Mouse (Mus musculus): ENCODE measurements around the gene Fam170b. TPM values are rescaled to one million over a fixed set of nuclear protein-coding genes. Genes with fewer than 3 reads are reported as not detected.

The Fam170b gene
- polyA plus RNA-seq (2014; fragmentation: Nextera tagmentation; extraction: Ambion mirVana), result not detected in 2 replicates

DNA sequence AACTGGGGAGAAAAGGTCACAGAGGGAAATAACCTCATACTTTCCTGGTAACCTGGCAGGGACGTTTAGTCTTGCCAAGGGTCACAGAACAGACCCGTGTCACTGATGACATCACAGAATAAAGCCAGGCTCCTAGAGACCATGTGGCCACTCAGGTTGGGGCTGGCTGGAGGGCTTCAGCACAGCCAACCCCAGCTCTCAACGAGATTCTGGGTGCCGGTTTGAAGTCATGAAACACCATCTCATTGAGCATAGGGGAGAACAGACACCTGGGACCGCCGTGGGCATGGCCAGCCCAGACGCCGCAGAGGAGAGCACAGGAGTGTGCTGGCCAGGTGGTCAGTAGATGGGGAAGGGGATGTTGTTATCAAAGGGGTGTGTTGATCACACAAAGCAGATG is at the start of gene Fam170b:
Fam170b (plus strand) TSS at position 116 of the 400 bp plus-strand sequence.
- no peak within 1 kb of the TSS for H3K27ac ChIP-seq (ENCODE audit: low read depth, low read length)
- no peak for ATAC-seq (replicated peaks; ENCODE audit: insufficient number of reproducible peaks, low FRiP score, low TSS enrichment)
- peaks cover 2% of the 10 kb centered on the region; the same call in 1 of the 2 replicates for H3K27me3 ChIP-seq (ENCODE audit: control insufficient read depth, insufficient read depth, low read length)
- H3K4me3 ChIP-seq (ENCODE audit: low read depth, low read length), result no peak within 1 kb of the TSS
- no peak within 1 kb of the TSS for H3K9ac ChIP-seq (ENCODE audit: low read depth, low read length)
- no peaks in the 10 kb centered on the region for H3K4me1 ChIP-seq (ENCODE audit: control insufficient read depth, insufficient read depth, low read length)
- WGBS (ENCODE audit: insufficient replicate concordance), result 72% methylated on average over 8 of the region's 8 CpGs
- H3K36me3 ChIP-seq (ENCODE audit: control insufficient read depth, insufficient read depth, low read length), result no peaks in the 10 kb centered on the region
- H3K9me3 ChIP-seq (replicated peaks; ENCODE audit: control insufficient read depth, low read length), result 0 out of 2 replicates have a peak, but pooled peaks cover 2% of the 10 kb centered on the region
- no peak within 1 kb of the TSS for H3K4me2 ChIP-seq

DNA sequence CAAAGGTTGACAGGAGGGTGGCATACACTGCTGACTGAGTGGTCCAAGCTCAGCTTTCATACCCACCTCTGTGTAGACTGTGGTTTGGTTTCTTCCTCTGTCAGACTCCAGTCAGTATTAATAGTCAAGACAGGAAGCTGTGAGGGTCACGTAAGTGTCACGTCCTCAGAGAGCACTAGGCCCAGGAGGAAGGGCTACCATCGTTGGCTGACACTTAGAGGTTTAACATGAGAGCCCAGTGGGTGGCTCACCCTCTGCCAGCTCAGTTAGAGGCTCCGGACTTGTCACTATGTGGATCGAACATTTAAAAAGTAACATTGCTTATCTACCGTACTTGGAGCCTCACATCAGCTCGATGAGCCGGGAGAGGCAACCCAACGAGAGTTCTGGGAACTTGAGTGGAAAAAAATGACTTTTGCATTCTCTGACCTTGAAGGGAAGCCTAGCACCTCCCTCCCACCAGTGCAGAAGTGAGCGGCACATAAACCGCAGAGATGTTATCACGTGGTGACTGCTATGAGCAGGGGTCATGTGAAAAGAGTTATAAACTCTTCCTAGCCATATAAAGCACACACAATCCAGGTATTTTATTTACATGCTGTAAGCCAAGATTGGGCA is 49.5 kb upstream of the Fam170b start:
- Histone ChIP-seq H3K4me1 (ENCODE audit: control insufficient read depth, insufficient read depth, low read length) (peaks cover 3% of the 10 kb centered on the region; the same call in 1 of the 2 replicates), H3K36me3 (ENCODE audit: control insufficient read depth, insufficient read depth, low read length) (no peaks in the 10 kb centered on the region), H3K4me3 (ENCODE audit: low read depth, low read length) (no peak overlapping the region), H3K9me3 (replicated peaks; ENCODE audit: control insufficient read depth, low read length) (no peaks in the 10 kb centered on the region), H3K4me2 (no peak overlapping the region), H3K9ac (ENCODE audit: low read depth, low read length) (no peak overlapping the region), H3K27ac (ENCODE audit: low read depth, low read length) (no peak overlapping the region), H3K27me3 (ENCODE audit: control insufficient read depth, insufficient read depth, low read length) (no peaks in the 10 kb centered on the region)
- ATAC-seq (replicated peaks; ENCODE audit: insufficient number of reproducible peaks, low FRiP score, low TSS enrichment), result no peak
- WGBS (ENCODE audit: insufficient replicate concordance), result 58% methylated on average over 12 of the region's 12 CpGs

DNA sequence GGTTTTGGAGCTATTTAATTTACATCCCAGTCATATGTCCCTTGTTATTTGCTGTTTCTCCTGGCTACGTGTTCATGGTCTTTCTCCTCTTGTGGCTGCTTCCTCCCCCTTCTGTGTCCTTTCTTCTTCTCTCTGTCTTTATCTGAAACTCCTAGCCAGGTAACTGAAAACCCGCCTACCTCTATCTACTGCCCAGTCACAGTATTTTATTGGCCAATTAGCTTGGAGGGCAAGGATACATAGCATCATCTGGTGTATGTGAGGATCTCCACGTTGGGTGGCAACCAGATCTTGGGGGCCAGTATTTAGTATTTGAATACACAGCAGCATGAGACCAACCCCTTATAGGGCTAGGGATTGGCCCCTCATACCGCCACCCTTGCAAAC is 49.0 kb upstream of the Fam170b start:
- ATAC-seq (replicated peaks; ENCODE audit: insufficient number of reproducible peaks, low FRiP score, low TSS enrichment), result no peak
- no peak overlapping the region for H3K9ac ChIP-seq (ENCODE audit: low read depth, low read length)
- H3K9me3 ChIP-seq (replicated peaks; ENCODE audit: control insufficient read depth, low read length), result no peaks in the 10 kb centered on the region
- H3K27me3 ChIP-seq (ENCODE audit: control insufficient read depth, insufficient read depth, low read length), result no peaks in the 10 kb centered on the region
- WGBS (ENCODE audit: insufficient replicate concordance), result 79% methylated on average over 4 of the region's 4 CpGs
- peaks cover 3% of the 10 kb centered on the region; the same call in 1 of the 2 replicates for H3K4me1 ChIP-seq (ENCODE audit: control insufficient read depth, insufficient read depth, low read length)
- no peak overlapping the region for H3K27ac ChIP-seq (ENCODE audit: low read depth, low read length)
- H3K4me2 ChIP-seq, result no peak overlapping the region
- H3K36me3 ChIP-seq (ENCODE audit: control insufficient read depth, insufficient read depth, low read length), result no peaks in the 10 kb centered on the region
- no peak overlapping the region for H3K4me3 ChIP-seq (ENCODE audit: low read depth, low read length)

DNA sequence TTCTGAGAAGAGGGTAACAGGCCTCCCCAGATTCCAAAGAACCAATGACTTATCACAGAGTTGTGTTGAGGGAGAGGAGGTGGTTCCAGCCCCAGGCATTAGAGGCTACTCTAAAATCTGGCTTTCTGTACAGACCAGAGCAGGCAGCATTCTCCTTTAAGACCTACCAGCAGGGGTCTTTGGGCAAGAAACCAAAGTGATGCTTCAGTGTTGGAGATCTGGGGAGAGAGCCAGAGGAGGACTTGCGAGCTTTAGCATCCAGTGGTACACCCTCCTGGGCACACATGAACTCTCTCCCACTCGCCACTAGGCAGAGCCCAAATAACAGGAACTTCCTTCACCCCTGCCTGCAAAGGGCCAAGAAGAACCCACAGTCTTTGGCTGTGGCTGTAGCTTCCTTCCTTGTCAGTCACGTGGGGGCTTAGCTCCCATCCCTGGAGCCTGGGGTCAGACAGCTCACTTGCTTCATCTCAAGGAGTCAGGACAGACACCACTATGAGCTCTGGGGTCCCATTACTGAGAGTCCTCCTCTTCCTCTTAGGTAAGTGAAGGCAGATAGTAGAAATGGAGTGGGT is 48.1 kb upstream of the Fam170b start, which contains the start of gene Tmem273:
Tmem273 (plus strand) TSS at position 408 of the 575 bp plus-strand sequence.
- no peak within 1 kb of the TSS for H3K9ac ChIP-seq (ENCODE audit: low read depth, low read length)
- no peaks in the 10 kb centered on the region for H3K36me3 ChIP-seq (ENCODE audit: control insufficient read depth, insufficient read depth, low read length)
- no peak within 1 kb of the TSS for H3K4me2 ChIP-seq
- no peaks in the 10 kb centered on the region for H3K27me3 ChIP-seq (ENCODE audit: control insufficient read depth, insufficient read depth, low read length)
- 69% methylated on average over 3 of the region's 3 CpGs for WGBS (ENCODE audit: insufficient replicate concordance)
- H3K27ac ChIP-seq (ENCODE audit: low read depth, low read length), result no peak within 1 kb of the TSS
- H3K9me3 ChIP-seq (replicated peaks; ENCODE audit: control insufficient read depth, low read length), result no peaks in the 10 kb centered on the region
- ATAC-seq (replicated peaks; ENCODE audit: insufficient number of reproducible peaks, low FRiP score, low TSS enrichment), result no peak
- no peak within 1 kb of the TSS for H3K4me3 ChIP-seq (ENCODE audit: low read depth, low read length)
- peaks cover 3% of the 10 kb centered on the region; the same call in 1 of the 2 replicates for H3K4me1 ChIP-seq (ENCODE audit: control insufficient read depth, insufficient read depth, low read length)

DNA sequence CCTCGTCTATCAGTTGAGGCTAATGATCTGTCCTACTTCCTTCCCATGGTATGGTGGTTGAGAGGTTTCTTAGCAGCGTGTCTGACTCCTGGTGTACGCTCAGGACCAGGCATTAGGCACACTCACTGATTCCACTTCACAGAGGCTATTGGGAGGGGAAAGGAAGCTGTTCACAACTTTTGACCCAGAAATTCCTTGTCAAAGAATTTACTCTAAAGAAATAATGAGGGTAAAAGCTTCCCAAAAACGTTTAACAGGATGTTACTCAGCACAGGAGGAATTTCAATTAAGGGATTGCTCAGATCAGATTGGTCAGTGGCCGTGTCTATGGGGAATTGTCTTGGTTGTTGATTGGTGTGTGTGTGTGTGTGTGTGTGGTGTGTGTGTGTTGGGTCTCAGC is 46.1 kb upstream of the Fam170b start:
- 53% methylated on average over 5 of the region's 5 CpGs for WGBS (ENCODE audit: insufficient replicate concordance)
- Histone ChIP-seq H3K27me3 (ENCODE audit: control insufficient read depth, insufficient read depth, low read length) (no peaks in the 10 kb centered on the region), H3K36me3 (ENCODE audit: control insufficient read depth, insufficient read depth, low read length) (no peaks in the 10 kb centered on the region), H3K4me2 (no peak overlapping the region), H3K9me3 (replicated peaks; ENCODE audit: control insufficient read depth, low read length) (no peaks in the 10 kb centered on the region), H3K4me3 (ENCODE audit: low read depth, low read length) (no peak overlapping the region), H3K4me1 (ENCODE audit: control insufficient read depth, insufficient read depth, low read length) (peaks cover 3% of the 10 kb centered on the region; the same call in 1 of the 2 replicates), H3K9ac (ENCODE audit: low read depth, low read length) (no peak overlapping the region), H3K27ac (ENCODE audit: low read depth, low read length) (no peak overlapping the region)
- no peak for ATAC-seq (replicated peaks; ENCODE audit: insufficient number of reproducible peaks, low FRiP score, low TSS enrichment)

DNA sequence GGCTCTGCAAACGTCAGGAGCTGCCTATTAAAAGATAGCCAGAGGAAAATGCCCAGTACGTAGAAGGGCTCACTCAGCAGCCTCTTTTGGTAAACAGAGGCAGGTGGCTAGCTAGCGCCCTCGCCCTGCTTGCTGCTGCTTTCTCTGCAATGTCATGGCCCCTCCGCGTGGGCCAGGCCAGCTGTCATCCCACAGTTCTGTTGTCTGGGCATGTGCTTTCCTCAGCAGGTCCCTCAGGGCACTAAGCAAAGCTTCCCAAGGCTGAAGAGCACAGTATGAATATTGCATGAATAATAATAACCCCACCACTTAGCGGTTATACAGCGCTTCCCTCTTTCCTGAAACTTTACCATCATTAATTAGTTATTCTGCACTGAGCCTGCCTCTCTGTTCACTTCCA is 37.4 kb upstream of the Fam170b start:
- Histone ChIP-seq H3K4me3 (ENCODE audit: low read depth, low read length) (no peak overlapping the region), H3K4me2 (no peak overlapping the region), H3K27me3 (ENCODE audit: control insufficient read depth, insufficient read depth, low read length) (no peaks in the 10 kb centered on the region; the same call in 1 of the 2 replicates), H3K36me3 (ENCODE audit: control insufficient read depth, insufficient read depth, low read length) (no peaks in the 10 kb centered on the region), H3K9me3 (replicated peaks; ENCODE audit: control insufficient read depth, low read length) (no peaks in the 10 kb centered on the region), H3K27ac (ENCODE audit: low read depth, low read length) (no peak overlapping the region), H3K4me1 (ENCODE audit: control insufficient read depth, insufficient read depth, low read length) (no peaks in the 10 kb centered on the region; the same call in 1 of the 2 replicates), H3K9ac (ENCODE audit: low read depth, low read length) (no peak overlapping the region)
- 71% methylated on average over 8 of the region's 8 CpGs for WGBS (ENCODE audit: insufficient replicate concordance)
- ATAC-seq (replicated peaks; ENCODE audit: insufficient number of reproducible peaks, low FRiP score, low TSS enrichment), result no peak

DNA sequence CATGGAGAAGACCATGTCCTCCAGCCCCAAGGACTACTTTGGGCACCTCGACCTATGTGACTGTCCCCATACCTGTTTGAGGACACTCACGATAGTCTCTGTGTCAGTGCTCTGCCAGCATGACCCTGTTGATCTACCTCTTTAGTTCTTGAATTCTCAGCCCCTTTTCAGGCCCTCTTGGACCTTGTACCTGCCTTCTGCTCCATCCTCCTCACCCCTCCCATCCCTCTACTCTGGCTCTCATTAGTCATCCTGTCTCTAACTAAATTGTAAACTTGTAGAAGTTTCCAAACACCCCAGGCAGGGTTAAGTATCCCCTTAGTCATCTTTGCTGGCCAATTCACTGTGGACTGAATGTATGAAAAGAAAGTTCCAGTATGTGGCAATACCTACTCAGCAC is 36.0 kb upstream of the Fam170b start:
- Histone ChIP-seq H3K4me2 (no peak overlapping the region), H3K9me3 (replicated peaks; ENCODE audit: control insufficient read depth, low read length) (no peaks in the 10 kb centered on the region), H3K4me1 (ENCODE audit: control insufficient read depth, insufficient read depth, low read length) (no peaks in the 10 kb centered on the region; the same call in 1 of the 2 replicates), H3K27me3 (ENCODE audit: control insufficient read depth, insufficient read depth, low read length) (no peaks in the 10 kb centered on the region; the same call in 1 of the 2 replicates), H3K9ac (ENCODE audit: low read depth, low read length) (no peak overlapping the region), H3K4me3 (ENCODE audit: low read depth, low read length) (no peak overlapping the region), H3K36me3 (ENCODE audit: control insufficient read depth, insufficient read depth, low read length) (no peaks in the 10 kb centered on the region), H3K27ac (ENCODE audit: low read depth, low read length) (no peak overlapping the region)
- no peak for ATAC-seq (replicated peaks; ENCODE audit: insufficient number of reproducible peaks, low FRiP score, low TSS enrichment)
- WGBS (ENCODE audit: insufficient replicate concordance), result 85% methylated on average over 2 of the region's 2 CpGs

DNA sequence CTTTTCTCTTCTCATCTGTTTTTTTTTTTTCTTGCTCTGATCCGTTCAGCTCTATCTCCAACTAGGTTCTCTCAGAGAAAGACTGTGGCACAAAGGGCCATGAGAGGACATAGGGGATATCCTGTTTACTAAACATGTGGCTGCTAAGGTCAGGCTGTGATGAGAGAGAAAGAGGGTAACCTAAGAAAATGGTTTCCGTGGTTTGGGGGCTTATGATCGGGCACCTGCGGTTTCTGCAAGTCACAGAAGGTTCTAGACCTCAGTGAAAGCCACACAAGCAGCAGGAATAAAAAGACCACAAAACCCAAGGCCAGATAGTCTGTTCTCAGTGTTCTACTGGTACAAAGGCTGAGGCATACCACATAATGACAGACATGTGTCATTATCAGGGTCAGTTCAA is 35.4 kb upstream of the Fam170b start:
- Histone ChIP-seq H3K9ac (ENCODE audit: low read depth, low read length) (no peak overlapping the region), H3K4me3 (ENCODE audit: low read depth, low read length) (no peak overlapping the region), H3K4me1 (ENCODE audit: control insufficient read depth, insufficient read depth, low read length) (no peaks in the 10 kb centered on the region; the same call in 1 of the 2 replicates), H3K36me3 (ENCODE audit: control insufficient read depth, insufficient read depth, low read length) (no peaks in the 10 kb centered on the region), H3K9me3 (replicated peaks; ENCODE audit: control insufficient read depth, low read length) (no peaks in the 10 kb centered on the region), H3K4me2 (no peak overlapping the region), H3K27ac (ENCODE audit: low read depth, low read length) (no peak overlapping the region), H3K27me3 (ENCODE audit: control insufficient read depth, insufficient read depth, low read length) (no peaks in the 10 kb centered on the region; the same call in 1 of the 2 replicates)
- 81% methylated on average over 4 of the region's 4 CpGs for WGBS (ENCODE audit: insufficient replicate concordance)
- ATAC-seq (replicated peaks; ENCODE audit: insufficient number of reproducible peaks, low FRiP score, low TSS enrichment), result no peak

Data from heart, embryonic 11.5 days (tissue).